Mouse (Mus musculus) induced T-regulatory cell, adult 2 months (primary cell): ENCODE results near the gene Klb.

Source experiments
- DNase-seq: peaks from one replicate; pipeline ENCODE4 v3.0.0-alpha.2; 2012; ENCODE audit warnings: low read depth

The Klb gene

GRCm38 (mm10) chr5:65374746-65375145 is 26.6 kb downstream of the Klb start:
- DNase-seq = no peak

- no peak for DNase-seq
Observed at GRCm38 (mm10) chr5:65385704-65386103, 37.6 kb downstream of the Klb start.

- DNase-seq = no peak
Observed at GRCm38 (mm10) chr5:65387008-65387867, 39.1 kb downstream of the Klb start.

GRCm38 (mm10) chr5:65390648-65391644 is 42.8 kb downstream of the Klb start, which contains the start of the genes Rpl9 and Lias:
Gene Rpl9 (minus strand): TSS chr5:65391444.
Gene Lias (plus strand): TSS chr5:65391497.
- DNase-seq = peak; percentile 98

- no peak for DNase-seq
Observed at GRCm38 (mm10) chr5:65391753-65392152, 43.6 kb downstream of the Klb start.

GRCm38 (mm10) chr5:65394425-65394824 is 46.3 kb downstream of the Klb start:
- DNase-seq = peak; percentile 37

- peak; percentile 86 for DNase-seq
Observed at GRCm38 (mm10) chr5:65401251-65401994, 53.3 kb downstream of the Klb start.

GRCm38 (mm10) chr5:65407989-65408388 is 59.9 kb downstream of the Klb start:
- DNase-seq = no peak

- no peak for DNase-seq
Observed at GRCm38 (mm10) chr5:65415653-65416458, 67.7 kb downstream of the Klb start.

- no peak for DNase-seq
Observed at GRCm38 (mm10) chr5:65419136-65419535, 71.0 kb downstream of the Klb start.

- DNase-seq = no peak
Observed at GRCm38 (mm10) chr5:65420822-65421221, 72.7 kb downstream of the Klb start.

GRCm38 (mm10) chr5:65422803-65423202 is 74.7 kb downstream of the Klb start:
- DNase-seq = no peak

- DNase-seq = no peak
Observed at GRCm38 (mm10) chr5:65424215-65424614, 76.1 kb downstream of the Klb start.

- DNase-seq = no peak
Observed at GRCm38 (mm10) chr5:65425251-65425650, 77.1 kb downstream of the Klb start.

GRCm38 (mm10) chr5:65428321-65428720 is 80.2 kb downstream of the Klb start:
- no peak for DNase-seq

GRCm38 (mm10) chr5:65429441-65429840 is 81.3 kb downstream of the Klb start:
- no peak for DNase-seq
